Mouse (Mus musculus) limb, embryonic 11.5 days (tissue): ENCODE data around the gene Zfp382. TPM values are rescaled to one million over a fixed set of nuclear protein-coding genes. Genes with fewer than 3 reads are reported as not detected.
"Not testable (repeated sequence)": the region's sequence is repeated elsewhere in the genome, so short reads cannot be mapped to it uniquely, and the experiment has no call there.

Experiments
- ATAC-seq: fragments of 200-750 bp; cut with Nextera tagmentation; 2 replicates; pipeline ENCODE4 v1.8.0; 2017; ENCODE audit warnings: low read depth; ENCODE audit not compliant: insufficient number of reproducible peaks, low FRiP score, low TSS enrichment
- DNase-seq: peaks from one replicate; pipeline ENCODE4 v3.0.0-alpha.2; 2015; ENCODE audit warnings: low spot score
- H3K27ac ChIP-seq: fragments of 300-500 bp; sonication (generic); replicated peaks from 2 replicates; pipeline ENCODE4 v1.5.1; 2014; ENCODE audit warnings: low read depth, mild to moderate bottlenecking, low read length
- H3K27me3 ChIP-seq: fragments of 300-500 bp; sonication (generic); 2 replicates; pipeline ENCODE4 v1.6.1; 2014; ENCODE audit warnings: mild to moderate bottlenecking, low read length, mixed read lengths; ENCODE audit not compliant: control insufficient read depth, insufficient read depth
- H3K36me3 ChIP-seq: fragments of 300-500 bp; sonication (generic); 2 replicates; pipeline ENCODE4 v1.6.1; 2014; ENCODE audit warnings: mild to moderate bottlenecking, low read length, moderate library complexity, mixed read lengths; ENCODE audit not compliant: control insufficient read depth, insufficient read depth
- H3K4me1 ChIP-seq: fragments of 300-500 bp; sonication (generic); 2 replicates; pipeline ENCODE4 v1.6.1; 2014; ENCODE audit warnings: low read length, mixed read lengths; ENCODE audit not compliant: control insufficient read depth, insufficient read depth
- H3K4me2 ChIP-seq: fragments of 300-500 bp; sonication (generic); 2 replicates; pipeline ENCODE4 v1.6.1; 2014; ENCODE audit warnings: low read depth, mild to moderate bottlenecking, moderate library complexity; ENCODE audit not compliant: severe bottlenecking
- H3K4me3 ChIP-seq: fragments of 300-500 bp; sonication (generic); 2 replicates; pipeline ENCODE4 v1.5.1; 2014; ENCODE audit warnings: low read depth, low read length
- H3K9ac ChIP-seq: fragments of 300-500 bp; sonication (generic); 2 replicates; pipeline ENCODE4 v1.6.1; 2014; ENCODE audit warnings: mild to moderate bottlenecking, low read length
- H3K9me3 ChIP-seq: fragments of 300-500 bp; sonication (generic); 2 replicates; pipeline ENCODE4 v1.6.1; 2016; ENCODE audit warnings: low read length; ENCODE audit not compliant: control insufficient read depth
- WGBS: fragments of 180-500 bp; shearing (Covaris S2); extraction: QIAGEN DNeasy Blood & Tissue Kit; methylation state at CpG from one replicate; pipeline ENCODE4 v1.1.7; 2014; 5-methylcytosine and 5-hydroxymethylcytosine counted together
- polyA plus RNA-seq: library from polyadenylated mRNA; unstranded; fragments of >200 nt; fragmentation: Nextera tagmentation; extraction: Ambion mirVana; gene quantifications from 2 replicates; pipeline ENCODE4 v1.2.1, GENCODE M21; 2014

Gene Zfp382
- polyA plus RNA-seq, 1 experiment from 2014 or later = 6.5 TPM

DNA sequence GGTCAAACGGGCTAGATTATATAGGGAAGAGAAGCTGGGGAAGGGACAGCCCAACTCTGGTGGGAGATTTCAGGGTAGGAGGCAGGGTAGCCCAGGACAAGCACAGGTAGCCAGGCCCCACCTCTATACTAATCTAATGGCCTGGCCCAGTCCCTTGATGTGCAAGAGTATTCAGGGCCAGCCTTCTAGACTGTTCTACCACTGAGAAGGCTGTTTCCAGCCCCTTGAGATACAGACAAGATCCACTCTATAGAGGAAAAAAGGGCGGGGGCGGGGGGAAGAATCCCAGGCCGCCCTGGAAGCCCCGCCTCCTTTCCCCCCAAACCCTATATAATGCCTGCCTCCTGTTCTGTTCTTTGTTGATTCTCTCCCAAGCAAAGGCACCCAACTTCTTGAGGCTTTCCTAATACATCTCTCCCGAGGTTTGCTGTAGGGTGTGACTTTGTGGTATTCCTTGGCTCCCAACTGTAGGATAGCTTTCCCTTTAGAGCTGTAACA, 27.8 kb upstream of the Zfp382 start:
- Histone ChIP-seq H3K27me3 (no peaks in the 10 kb centered on the region), H3K4me1 (peaks cover 9% of the 10 kb centered on the region), H3K27ac (no peak overlapping the region), H3K36me3 (no peaks in the 10 kb centered on the region; the same call in 1 of the 2 replicates), H3K4me3 (peak overlapping the region; percentile 55), H3K9me3 (no peaks in the 10 kb centered on the region), H3K4me2 (peak overlapping the region; percentile 38), H3K9ac (0 out of 2 replicates have a peak overlapping the region, but pooled peaks have one; percentile 0)
- ATAC-seq (no peak), DNase-seq (no peak)
- 68% methylated on average over 6 of the region's 6 CpGs for WGBS

DNA sequence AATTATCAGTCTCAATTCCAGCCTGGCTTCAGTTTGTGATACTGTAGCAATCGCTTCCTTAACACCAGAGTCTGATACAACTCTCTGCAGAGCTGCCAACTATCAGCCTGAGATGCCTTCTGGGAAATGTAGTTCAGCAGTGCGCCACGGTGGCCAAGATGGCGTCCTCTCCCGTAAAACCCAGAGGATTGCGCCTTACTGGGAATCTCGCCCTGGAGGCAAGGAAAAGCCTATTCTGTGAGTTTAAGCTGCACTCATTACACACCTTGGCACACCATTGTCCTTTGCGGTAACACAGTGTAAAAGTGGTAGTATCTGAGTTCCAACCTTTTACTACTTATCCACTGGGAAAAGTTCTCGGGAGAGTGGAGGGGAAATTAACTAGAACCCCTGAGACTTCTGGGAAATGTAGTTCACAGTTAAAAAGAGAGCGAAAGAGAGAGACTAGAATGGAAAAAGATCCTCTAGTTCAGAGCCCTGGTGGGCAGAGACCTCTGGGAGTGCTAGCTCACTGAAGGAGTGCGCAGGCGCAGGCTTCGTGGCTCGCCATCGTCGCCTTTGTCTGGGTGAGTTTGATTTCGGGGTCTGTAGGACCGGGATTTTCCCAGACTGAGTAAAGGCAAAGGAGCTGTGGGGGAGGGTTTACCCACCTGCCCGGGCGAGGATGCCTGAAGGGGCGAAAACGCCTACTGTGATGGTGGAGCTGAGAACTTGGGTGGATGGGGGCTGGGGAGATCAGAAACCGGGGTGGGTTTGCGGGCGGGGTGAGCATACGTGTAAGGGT, 26.9 kb upstream of the Zfp382 start, which contains the start of gene Zfp260:
TSS of gene Zfp260 (plus strand) at position 132 of the 784 bp plus-strand sequence.
- ATAC-seq (peak; percentile 76), DNase-seq (peak; percentile 95)
- under 1% methylated on average over 26 of the region's 26 CpGs for WGBS
- Histone ChIP-seq H3K27ac (peak within 1 kb of the TSS; percentile 96), H3K4me3 (peak within 1 kb of the TSS; percentile 55), H3K9ac (peak within 1 kb of the TSS; percentile 81), H3K9me3 (no peaks in the 10 kb centered on the region), H3K27me3 (no peaks in the 10 kb centered on the region), H3K4me1 (0 out of 2 replicates have a peak, but pooled peaks cover 3% of the 10 kb centered on the region), H3K4me2 (peak within 1 kb of the TSS; percentile 47), H3K36me3 (peaks cover 3% of the 10 kb centered on the region; the same call in 1 of the 2 replicates)

DNA sequence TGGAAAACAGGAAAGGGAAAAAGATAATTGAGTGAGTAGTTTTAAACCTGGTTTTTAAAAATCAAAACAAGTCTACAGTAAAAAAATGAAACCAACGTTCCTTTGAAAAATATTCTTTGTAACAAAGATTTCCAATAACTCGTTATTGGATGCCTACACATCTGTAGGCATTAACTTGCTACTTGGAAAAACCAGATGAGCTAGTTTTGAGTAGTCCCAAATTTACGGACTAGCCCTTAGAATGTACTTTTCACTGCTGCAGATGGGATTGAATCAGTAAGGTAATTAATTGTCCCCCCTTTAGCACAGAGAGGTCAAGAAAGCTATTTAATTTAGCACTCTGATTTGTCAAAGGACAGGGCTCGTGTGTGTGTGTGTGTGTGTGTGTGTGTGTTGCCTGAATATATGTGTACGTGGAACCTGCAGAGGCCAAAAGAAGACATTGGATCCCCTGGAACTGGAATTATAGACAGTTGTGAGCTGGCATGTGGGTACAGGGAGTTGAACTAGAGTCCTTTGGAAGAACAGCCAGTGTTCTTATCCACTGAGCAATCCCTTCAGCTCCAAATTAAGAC, 26.1 kb upstream of the Zfp382 start:
- no peak for ATAC-seq
- WGBS = 12% methylated on average over 5 of the region's 5 CpGs
- Histone ChIP-seq H3K4me2 (peak overlapping the region; percentile 47), H3K4me3 (peak overlapping the region; percentile 55), H3K27ac (peak overlapping the region; percentile 96; the same call in 1 of the 2 replicates), H3K36me3 (peaks cover 9% of the 10 kb centered on the region; the same call in 1 of the 2 replicates), H3K9ac (peak overlapping the region; percentile 53), H3K4me1 (0 out of 2 replicates have a peak, but pooled peaks cover 3% of the 10 kb centered on the region), H3K9me3 (no peaks in the 10 kb centered on the region), H3K27me3 (no peaks in the 10 kb centered on the region)
- no peak for DNase-seq

DNA sequence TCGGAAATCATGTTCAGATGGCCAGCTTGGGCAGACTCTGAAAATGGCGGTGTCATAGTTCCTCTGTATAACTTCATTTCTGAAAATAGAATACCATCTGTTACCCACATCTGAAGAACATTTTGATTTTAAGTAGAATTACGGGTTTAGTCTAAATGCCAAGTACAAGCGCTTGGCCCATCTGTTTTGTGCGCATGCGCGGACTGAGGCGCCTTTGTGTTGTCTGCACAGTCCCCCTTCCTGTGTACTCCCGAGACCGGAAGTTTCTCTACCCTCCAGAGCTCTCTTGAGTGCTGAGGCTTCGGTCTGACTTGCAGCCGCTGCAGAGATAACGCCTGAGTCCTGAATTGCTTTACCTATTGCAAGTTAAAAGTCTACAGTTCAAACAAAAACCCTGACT, 22.4 kb upstream of the Zfp382 start:
- Histone ChIP-seq H3K4me2 (no peak overlapping the region), H3K27ac (no peak overlapping the region), H3K4me1 (0 out of 2 replicates have a peak, but pooled peaks cover 1% of the 10 kb centered on the region), H3K9ac (no peak overlapping the region), H3K27me3 (no peaks in the 10 kb centered on the region), H3K4me3 (no peak overlapping the region), H3K36me3 (peaks cover 31% of the 10 kb centered on the region), H3K9me3 (peaks cover 13% of the 10 kb centered on the region)
- DNase-seq (no peak), ATAC-seq (no peak)
- 96% methylated on average over 13 of the region's 13 CpGs for WGBS

DNA sequence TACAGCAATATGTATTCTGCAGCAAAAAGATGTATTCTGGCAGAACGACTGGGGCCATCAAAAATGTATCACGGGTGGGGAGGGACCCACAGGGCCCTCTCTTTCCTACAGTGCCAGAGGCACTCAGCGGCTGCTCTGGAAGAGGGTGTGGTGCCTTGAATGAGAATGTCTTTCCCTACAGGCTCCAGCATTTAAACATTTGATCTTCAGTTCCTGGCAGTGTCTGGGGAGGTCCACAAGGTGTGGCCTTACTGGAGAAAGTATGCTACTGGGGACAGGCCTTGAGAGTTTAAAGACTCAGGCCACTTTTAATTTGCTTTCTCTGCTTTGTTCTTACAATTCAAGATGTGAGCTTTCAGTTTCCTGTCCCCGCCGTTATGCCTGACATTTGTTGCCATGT, 5.7 kb upstream of the Zfp382 start:
- Histone ChIP-seq H3K4me2 (no peak overlapping the region), H3K4me3 (no peak overlapping the region), H3K4me1 (no peaks in the 10 kb centered on the region), H3K9me3 (no peaks in the 10 kb centered on the region), H3K27ac (no peak overlapping the region), H3K9ac (no peak overlapping the region), H3K27me3 (no peaks in the 10 kb centered on the region), H3K36me3 (no peaks in the 10 kb centered on the region)
- 93% methylated on average over 5 of the region's 5 CpGs for WGBS
- ATAC-seq = no peak
- no peak for DNase-seq

DNA sequence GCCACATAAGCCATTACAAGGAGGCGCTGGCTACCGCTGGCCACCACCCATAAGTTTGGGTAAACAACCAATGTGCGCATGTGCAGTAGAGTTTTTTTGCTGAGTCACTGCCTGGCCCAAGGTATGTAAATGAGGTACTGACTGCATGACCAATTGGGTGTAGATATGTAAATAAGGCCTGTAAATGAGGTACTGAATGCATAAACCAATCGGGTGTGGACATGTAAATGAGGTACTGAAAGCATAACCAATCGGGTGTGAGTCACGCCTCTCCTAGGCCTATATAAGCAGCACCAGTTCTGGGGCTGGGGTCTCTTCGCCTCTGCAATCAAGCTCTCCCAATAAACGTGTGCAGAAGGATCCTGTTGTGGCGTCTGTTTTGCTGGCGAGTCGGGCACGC, 3.8 kb upstream of the Zfp382 start:
- not testable (repeated sequence) for H3K36me3 ChIP-seq, H3K27ac ChIP-seq, ATAC-seq, DNase-seq, H3K9me3 ChIP-seq, H3K4me3 ChIP-seq, H3K9ac ChIP-seq, H3K4me2 ChIP-seq, H3K4me1 ChIP-seq, H3K27me3 ChIP-seq
- WGBS = 93% methylated on average over 12 of the region's 12 CpGs

DNA sequence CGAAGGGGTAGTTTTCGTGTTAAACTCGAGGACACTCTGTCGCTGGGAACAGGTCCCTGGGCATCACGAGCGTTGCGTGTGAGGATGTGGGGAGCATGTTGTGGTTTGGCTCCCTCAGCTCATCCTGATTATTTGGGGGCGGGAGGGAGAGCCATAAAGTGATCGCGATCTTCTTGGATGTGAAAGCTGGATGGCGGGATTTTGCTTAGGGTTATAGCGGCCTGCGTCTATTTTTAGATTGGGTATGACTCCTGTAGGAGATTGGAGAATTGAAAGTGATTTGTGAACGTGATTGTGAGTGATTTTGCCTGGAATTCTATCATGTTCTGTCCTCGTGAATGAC, 417 bp downstream of the Zfp382 start:
- Histone ChIP-seq H3K27ac (no peak overlapping the region), H3K9me3 (no peaks in the 10 kb centered on the region), H3K27me3 (no peaks in the 10 kb centered on the region), H3K4me1 (no peaks in the 10 kb centered on the region), H3K9ac (peak overlapping the region; percentile 78), H3K36me3 (peaks cover under 1% of the 10 kb centered on the region; the same call in 1 of the 2 replicates), H3K4me2 (peak overlapping the region; percentile 86), H3K4me3 (peak overlapping the region; percentile 64)
- WGBS = 11% methylated on average over 15 of the region's 15 CpGs
- DNase-seq (no peak), ATAC-seq (peak; percentile 69; the same call in 1 of the 2 replicates)

DNA sequence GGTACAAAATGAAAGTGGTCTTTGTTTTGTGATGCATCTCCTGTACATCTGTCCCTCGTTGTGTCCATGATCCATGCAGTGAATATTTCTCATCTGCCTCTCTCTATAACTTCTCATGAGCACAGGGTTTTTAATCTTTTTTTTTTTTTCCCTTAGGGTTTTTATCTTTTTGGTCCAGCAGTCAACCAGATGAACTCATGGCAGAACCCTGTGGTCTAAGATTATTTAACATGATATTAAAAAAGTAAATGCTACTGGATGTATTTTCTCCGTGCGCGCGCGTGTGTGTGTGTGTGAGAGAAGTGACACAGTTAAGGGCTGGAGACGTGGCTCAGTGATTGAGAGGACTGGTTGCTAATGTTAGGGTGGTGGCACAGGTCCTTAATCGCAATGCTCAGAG, 8.2 kb downstream of the Zfp382 start:
- WGBS = 94% methylated on average over 8 of the region's 8 CpGs

More for the DNA sequence above, 8.2 kb downstream of the Zfp382 start:
- no peak overlapping the region for H3K4me2 ChIP-seq
- H3K27me3 ChIP-seq = no peaks in the 10 kb centered on the region
- no peak overlapping the region for H3K4me3 ChIP-seq
- ATAC-seq (no peak), DNase-seq (no peak)
- no peak overlapping the region for H3K27ac ChIP-seq
- H3K9ac ChIP-seq = no peak overlapping the region
- H3K36me3 ChIP-seq = peaks cover 23% of the 10 kb centered on the region
- H3K4me1 ChIP-seq = no peaks in the 10 kb centered on the region
- no peaks in the 10 kb centered on the region for H3K9me3 ChIP-seq
